Mouse (Mus musculus) liver, postnatal 0 days (tissue): ENCODE data around the gene Cox18. TPM values are rescaled to one million over a fixed set of nuclear protein-coding genes. Genes with fewer than 3 reads are reported as not detected.

Experiments
- ATAC-seq: fragments of 200-750 bp; cut with Nextera tagmentation; 2 replicates; pipeline ENCODE4 v1.8.0; 2017; ENCODE audit warnings: mild to moderate bottlenecking, moderate library complexity
- DNase-seq: peaks from one replicate; pipeline ENCODE4 v3.0.0-alpha.2; 2016
- H3K27ac ChIP-seq: fragments of 300-500 bp; sonication (generic); 2 replicates; pipeline ENCODE4 v1.5.1; 2014; ENCODE audit warnings: antibody characterized with exemption, moderate library complexity, mild to moderate bottlenecking, low read depth
- H3K27me3 ChIP-seq: fragments of 300-500 bp; sonication (generic); 2 replicates; pipeline ENCODE4 v1.6.1; 2014; ENCODE audit warnings: low read length, control low read depth, mixed read lengths; ENCODE audit not compliant: insufficient read depth
- H3K36me3 ChIP-seq: fragments of 300-500 bp; sonication (generic); replicated peaks from 2 replicates; pipeline ENCODE4 v1.6.1; 2014; ENCODE audit warnings: mild to moderate bottlenecking, control low read depth, low read length, moderate library complexity, mixed read lengths; ENCODE audit not compliant: insufficient read depth
- H3K4me1 ChIP-seq: fragments of 300-500 bp; sonication (generic); 2 replicates; pipeline ENCODE4 v1.6.1; 2014; ENCODE audit warnings: antibody characterized with exemption, mild to moderate bottlenecking, control low read depth; ENCODE audit not compliant: insufficient read depth
- H3K4me2 ChIP-seq: fragments of 300-500 bp; sonication (generic); 2 replicates; pipeline ENCODE4 v1.6.1; 2014; ENCODE audit warnings: low read depth, mild to moderate bottlenecking, low read length, moderate library complexity, mixed read lengths
- H3K4me3 ChIP-seq: fragments of 300-500 bp; sonication (generic); 2 replicates; pipeline ENCODE4 v1.5.1; 2014; ENCODE audit warnings: low read depth, low read length
- H3K9ac ChIP-seq: fragments of 300-500 bp; sonication (generic); replicated peaks from 2 replicates; pipeline ENCODE4 v1.6.1; 2014; ENCODE audit warnings: mild to moderate bottlenecking, moderate library complexity
- H3K9me3 ChIP-seq: fragments of 300-500 bp; sonication (generic); 2 replicates; pipeline ENCODE4 v1.6.1; 2016; ENCODE audit warnings: mild to moderate bottlenecking, control low read depth, low read length, mixed read lengths
- CTCF ChIP-seq: sonication (generic); IDR thresholded peaks from 2 replicates; pipeline ENCODE4 v1.5.1; 2016; ENCODE audit warnings: antibody characterized with exemption, low read depth
- EP300 ChIP-seq: IDR thresholded peaks from 2 replicates; pipeline ENCODE4 v1.6.1; 2016; ENCODE audit warnings: antibody characterized with exemption, low read depth, mild to moderate bottlenecking
- WGBS: fragments of 180-500 bp; shearing (Covaris S2); extraction: QIAGEN DNeasy Blood & Tissue Kit; methylation state at CpG from one replicate; pipeline ENCODE4 v1.1.7; 2014; ENCODE audit not compliant: insufficient replicate concordance; 5-methylcytosine and 5-hydroxymethylcytosine counted together
- polyA plus RNA-seq: library from polyadenylated mRNA; unstranded; fragments of >200 nt; fragmentation: Nextera tagmentation; extraction: Ambion mirVana; gene quantifications from 2 replicates; pipeline ENCODE4 v1.2.1, GENCODE M21; 2015

Cox18 gene
- polyA plus RNA-seq, 1 experiment from 2014 or later, result 13.2 TPM

GRCm38 (mm10) chr5:90245416-90245815 is 21.6 kb upstream of the Cox18 start:
- Histone ChIP-seq H3K4me3 (no peak overlapping the region), H3K4me1 (no peaks in the 10 kb centered on the region), H3K27me3 (no peaks in the 10 kb centered on the region), H3K4me2 (no peak overlapping the region), H3K27ac (no peak overlapping the region), H3K9ac (no peak overlapping the region), H3K9me3 (no peaks in the 10 kb centered on the region), H3K36me3 (peaks cover 47% of the 10 kb centered on the region)
- ATAC-seq (no peak), DNase-seq (no peak)
- 55% methylated on average over 4 of the region's 4 CpGs for WGBS
- TF ChIP-seq CTCF (no peak), EP300 (no peak)

DNA sequence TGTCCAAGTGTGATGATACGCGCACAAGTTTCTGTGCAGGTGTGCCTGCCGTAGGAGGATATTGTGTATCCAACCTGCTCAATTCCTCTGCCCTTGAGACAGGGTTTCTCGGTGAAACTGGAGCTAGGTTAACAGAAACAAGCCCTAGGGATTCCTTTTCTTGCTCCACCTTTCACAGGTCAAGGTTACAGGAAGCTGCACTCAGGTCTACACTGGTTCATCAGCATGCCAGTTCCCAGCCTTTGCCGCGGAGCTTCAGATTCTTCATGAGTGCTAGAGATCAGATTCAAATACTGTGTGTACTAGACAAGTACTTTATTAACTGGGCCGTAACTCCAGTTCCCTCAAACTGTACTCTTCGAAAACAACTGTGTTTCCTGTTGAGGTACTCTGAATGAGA is 11.4 kb upstream of the Cox18 start:
- Histone ChIP-seq H3K4me1 (no peaks in the 10 kb centered on the region), H3K4me3 (no peak overlapping the region), H3K9ac (no peak overlapping the region), H3K36me3 (peaks cover 68% of the 10 kb centered on the region), H3K9me3 (no peaks in the 10 kb centered on the region), H3K27ac (no peak overlapping the region), H3K4me2 (no peak overlapping the region), H3K27me3 (no peaks in the 10 kb centered on the region)
- no peak for TF ChIP-seq EP300
- no peak for TF ChIP-seq CTCF
- ATAC-seq (no peak), DNase-seq (no peak)
- WGBS, result 93% methylated on average over 8 of the region's 8 CpGs

- no peak for DNase-seq
- Histone ChIP-seq H3K36me3 (peaks cover 73% of the 10 kb centered on the region), H3K27me3 (no peaks in the 10 kb centered on the region), H3K4me1 (no peaks in the 10 kb centered on the region), H3K9ac (no peak overlapping the region), H3K4me2 (no peak overlapping the region), H3K9me3 (no peaks in the 10 kb centered on the region), H3K4me3 (no peak overlapping the region), H3K27ac (no peak overlapping the region)
- TF ChIP-seq EP300 (no peak), CTCF (no peak)
- 88% methylated on average over 4 of the region's 4 CpGs for WGBS
- no peak for ATAC-seq
These were observed 9.5 kb upstream of the Cox18 start for GRCm38 (mm10) chr5:90233305-90233704.

- 58% methylated on average over 2 of the region's 2 CpGs for WGBS
- DNase-seq (peak; percentile 28), ATAC-seq (peak; percentile 93)
These were observed 6.0 kb upstream of the Cox18 start for GRCm38 (mm10) chr5:90229760-90230159.

GRCm38 (mm10) chr5:90226696-90227095 is 2.9 kb upstream of the Cox18 start:
- peaks cover 45% of the 10 kb centered on the region for H3K36me3 ChIP-seq
- H3K9ac ChIP-seq, result no peak overlapping the region
- no peak overlapping the region for H3K27ac ChIP-seq
- WGBS, result 88% methylated on average over 3 of the region's 3 CpGs
- no peaks in the 10 kb centered on the region for H3K9me3 ChIP-seq
- no peak overlapping the region for H3K4me3 ChIP-seq
- DNase-seq (no peak), ATAC-seq (no peak)
- TF ChIP-seq CTCF (no peak), EP300 (no peak)
- H3K27me3 ChIP-seq, result no peaks in the 10 kb centered on the region
- H3K4me2 ChIP-seq, result no peak overlapping the region
- peaks cover 9% of the 10 kb centered on the region for H3K4me1 ChIP-seq

More at GRCm38 (mm10) chr5:90229760-90230159, 6.0 kb upstream of the Cox18 start:
- Histone ChIP-seq H3K27ac (peak overlapping the region; percentile 12; the same call in 1 of the 2 replicates), H3K4me1 (peaks cover under 1% of the 10 kb centered on the region; the same call in 1 of the 2 replicates), H3K4me3 (no peak overlapping the region), H3K9ac (no peak overlapping the region), H3K36me3 (peaks cover 59% of the 10 kb centered on the region), H3K4me2 (no peak overlapping the region), H3K9me3 (no peaks in the 10 kb centered on the region), H3K27me3 (no peaks in the 10 kb centered on the region)
- TF ChIP-seq EP300, result no peak; the same call in 1 of the 2 replicates
- no peak for TF ChIP-seq CTCF

- Histone ChIP-seq H3K4me3 (peak overlapping the region; percentile 79), H3K36me3 (peaks cover 35% of the 10 kb centered on the region), H3K4me2 (peak overlapping the region; percentile 76), H3K9me3 (no peaks in the 10 kb centered on the region), H3K9ac (no peak overlapping the region; the same call in 1 of the 2 replicates), H3K27ac (peak overlapping the region; percentile 95), H3K4me1 (peaks cover 9% of the 10 kb centered on the region), H3K27me3 (no peaks in the 10 kb centered on the region)
- DNase-seq (no peak), ATAC-seq (no peak)
- 77% methylated on average over 5 of the region's 5 CpGs for WGBS
- TF ChIP-seq CTCF, result no peak
- no peak for TF ChIP-seq EP300
These were observed 929 bp upstream of the Cox18 start for GRCm38 (mm10) chr5:90224730-90225129.

- no peak for DNase-seq
- WGBS, result 36% methylated on average over 3 of the region's 3 CpGs
- Histone ChIP-seq H3K27ac (peak overlapping the region; percentile 95), H3K9me3 (no peaks in the 10 kb centered on the region), H3K36me3 (peaks cover 30% of the 10 kb centered on the region), H3K4me2 (peak overlapping the region; percentile 76), H3K27me3 (no peaks in the 10 kb centered on the region), H3K4me1 (peaks cover 9% of the 10 kb centered on the region), H3K9ac (peak overlapping the region; percentile 87), H3K4me3 (peak overlapping the region; percentile 79)
- no peak for TF ChIP-seq EP300
- no peak for TF ChIP-seq CTCF
- ATAC-seq, result no peak
These were observed 864 bp downstream of the Cox18 start for GRCm38 (mm10) chr5:90222937-90223336.
